Mouse (Mus musculus) adrenal gland, postnatal 4 days (tissue): Measurements from ENCODE around the gene Nlrp10. TPM values are rescaled to one million over a fixed set of nuclear protein-coding genes. Genes with fewer than 3 reads are reported as not detected.

Experiments
- DNase-seq, 2 experiments: peaks; one replicate each; pipeline ENCODE4 v3.0.0; 2021 to 2022; ENCODE audit warnings: low spot score in 2 of 2, mixed read lengths in 2 of 2
- total RNA-seq, 2 experiments: library from RNA; stranded (reverse); gene quantifications; 2 replicates each; pipeline ENCODE4 v1.2.3; 2021

The Nlrp10 gene
- total RNA-seq, 2 experiments from 2014 or later: 0.48 to 0.62 TPM

- DNase-seq: no peak
Measured at GRCm38 (mm10) chr7:108903969-108904368, 26.0 kb downstream of the Nlrp10 start.

- no peak for DNase-seq
Measured at GRCm38 (mm10) chr7:108894320-108894719, 35.7 kb downstream of the Nlrp10 start, which contains the start of gene Olfr519. Gene Olfr519, minus strand, starts transcription at chr7:108894420.

GRCm38 (mm10) chr7:108884906-108885305 is 45.1 kb downstream of the Nlrp10 start, which contains the start of gene Olfr518:
Gene Olfr518, minus strand, starts transcription at chr7:108885006.
- no peak for DNase-seq

GRCm38 (mm10) chr7:108872279-108872678 is 57.7 kb downstream of the Nlrp10 start, which contains the start of gene Olfr517:
Gene Olfr517, minus strand, starts transcription at chr7:108872379.
- DNase-seq: no peak

Other genes with a start within 250 kb of the Nlrp10 start
- gene Olfr512, start 216.9 kb downstream of the Nlrp10 start, total RNA-seq: not detected
- gene Olfr513, start 179.2 kb downstream of the Nlrp10 start, total RNA-seq: not detected
- gene Olfr514, start 104.2 kb downstream of the Nlrp10 start, total RNA-seq: not detected
- not detected for gene Olfr516, start 79.6 kb downstream of the Nlrp10 start, total RNA-seq
- gene Olfr517, start 57.8 kb downstream of the Nlrp10 start, total RNA-seq: not detected
- gene Olfr518, start 45.2 kb downstream of the Nlrp10 start, total RNA-seq: not detected
- gene Olfr519, start 35.8 kb downstream of the Nlrp10 start, total RNA-seq: not detected
- 100 to 1,000 TPM; 246 to 249 TPM for gene Eif3f, start 4.2 kb upstream of the Nlrp10 start, total RNA-seq
- gene Tub, start 20.2 kb upstream of the Nlrp10 start, total RNA-seq: 10 to 100 TPM; 44.9 to 48.1 TPM
- gene Ric3, start 153.2 kb upstream of the Nlrp10 start, total RNA-seq: 10 to 100 TPM; 24.6 to 28.1 TPM
- gene Lmo1, start 245.0 kb upstream of the Nlrp10 start, total RNA-seq: 10 to 100 TPM; 10.0 to 11.1 TPM